8 mouse cellular contexts compared by ENCODE assay signal in the genomic region with DNA sequence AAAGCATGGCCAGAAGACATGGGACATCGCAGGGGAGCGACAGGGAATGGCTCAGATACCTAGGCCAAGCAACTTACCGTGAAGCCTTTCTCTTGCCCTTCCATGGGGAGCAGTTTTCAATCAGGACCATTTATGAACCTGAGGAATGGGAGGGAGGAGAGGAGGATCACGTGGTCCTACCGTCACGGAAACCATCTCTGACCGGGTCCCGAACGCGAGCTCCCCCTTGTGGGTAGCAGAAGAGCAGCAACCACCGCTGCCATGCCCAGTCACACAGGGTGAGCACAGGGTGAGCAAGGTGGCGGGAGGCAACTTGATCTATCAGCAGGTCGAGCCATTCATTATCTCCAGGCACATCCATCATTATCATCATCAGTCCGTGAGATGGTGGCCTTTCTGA. TPM values are rescaled to one million over a fixed set of nuclear protein-coding genes. Genes with fewer than 3 reads are reported as not detected.
DNase-seq lines count a peak whose midpoint lies in the region; ATAC-seq and TF ChIP-seq lines count a peak whose summit lies in the region.

No protein-coding gene starts in this region.

- TF ChIP-seq EP300 in stomach, postnatal 0 days (optimal IDR thresholded peaks at IDR 0.05): no peak

- peak; percentile 38 for TF ChIP-seq CTCF in cortical plate, adult 2 months (IDR thresholded peaks at IDR 0.05; ENCODE audit: extremely low read depth, insufficient read depth, low read length)
- TF ChIP-seq CTCF in stomach, postnatal 0 days (IDR thresholded peaks at IDR 0.05; ENCODE audit: low read depth): peak; percentile 83

- peaks cover 17% of the 10 kb centered on the region; the same call in 1 of the 2 replicates for H3K27me3 ChIP-seq in midbrain, embryonic 10.5 days (ENCODE audit: low read depth, poor library complexity, severe bottlenecking)
- no peaks in the 10 kb centered on the region for H3K27me3 ChIP-seq in midbrain, embryonic 13.5 days
- no peaks in the 10 kb centered on the region for H3K27me3 ChIP-seq in kidney, embryonic 14.5 days (ENCODE audit: control insufficient read depth, insufficient read depth, low read length)
- H3K27me3 ChIP-seq in megakaryocyte, embryonic 14.5 days (replicated peaks): peaks cover 80% of the 10 kb centered on the region
- no peaks in the 10 kb centered on the region for H3K27me3 ChIP-seq in stomach, postnatal 0 days (ENCODE audit: control insufficient read depth, insufficient read depth, low read length)

- H3K4me2 ChIP-seq in midbrain, embryonic 13.5 days (replicated peaks): no peak overlapping the region
- H3K4me2 ChIP-seq in kidney, embryonic 14.5 days (replicated peaks; ENCODE audit: low read depth, low read length): no peak overlapping the region
- H3K4me2 ChIP-seq in stomach, postnatal 0 days (replicated peaks; ENCODE audit: low read depth): no peak overlapping the region

- 20% methylated on average over 14 of the region's 14 CpGs for WGBS in midbrain, embryonic 10.5 days
- WGBS in midbrain, embryonic 13.5 days: 19% methylated on average over 14 of the region's 14 CpGs
- WGBS in kidney, embryonic 14.5 days: 19% methylated on average over 14 of the region's 14 CpGs
- 17% methylated on average over 14 of the region's 14 CpGs for WGBS in stomach, postnatal 0 days

- no peak for TF ChIP-seq POLR2A in cortical plate, adult 2 months (IDR thresholded peaks at IDR 0.05; ENCODE audit: extremely low read depth, insufficient read depth, low read length)

- no peak for ATAC-seq in midbrain, embryonic 13.5 days
- ATAC-seq in kidney, embryonic 14.5 days (ENCODE audit: low FRiP score, low TSS enrichment): peak; percentile 26; the same call in 1 of the 2 replicates
- 0 out of 2 replicates have a peak, but pooled peaks have one; percentile 42 for ATAC-seq in stomach, postnatal 0 days (ENCODE audit: low FRiP score, low TSS enrichment)

- no peaks in the 10 kb centered on the region for H3K36me3 ChIP-seq in midbrain, embryonic 10.5 days
- H3K36me3 ChIP-seq in midbrain, embryonic 13.5 days: no peaks in the 10 kb centered on the region
- no peaks in the 10 kb centered on the region for H3K36me3 ChIP-seq in kidney, embryonic 14.5 days (ENCODE audit: control insufficient read depth, insufficient read depth, low read length)
- H3K36me3 ChIP-seq in megakaryocyte, embryonic 14.5 days (replicated peaks; ENCODE audit: low read length): no peaks in the 10 kb centered on the region
- no peaks in the 10 kb centered on the region for H3K36me3 ChIP-seq in stomach, postnatal 0 days (ENCODE audit: control insufficient read depth, insufficient read depth, low read length)

- DNase-seq in midbrain, embryonic 10.5 days (ENCODE audit: low spot score): peak; percentile 57
- peak; percentile 69 to 71 for DNase-seq in adrenal gland, adult 18-20 months (ENCODE audit: low spot score in 2 of 2)
- peak; percentile 63 for DNase-seq in stomach, postnatal 0 days (ENCODE audit: low spot score)
- DNase-seq in Muller cell, postnatal 12 days (ENCODE audit: inconsistent ontology term): no peak

- no peak overlapping the region for H3K27ac ChIP-seq in midbrain, embryonic 10.5 days (replicated peaks)
- no peak overlapping the region for H3K27ac ChIP-seq in midbrain, embryonic 13.5 days
- no peak overlapping the region for H3K27ac ChIP-seq in cortical plate, adult 2 months (ENCODE audit: insufficient read depth, low read length)
- H3K27ac ChIP-seq in kidney, embryonic 14.5 days (ENCODE audit: low read depth, low read length): no peak overlapping the region
- no peak overlapping the region for H3K27ac ChIP-seq in stomach, postnatal 0 days (replicated peaks)

- H3K4me1 ChIP-seq in midbrain, embryonic 10.5 days: peaks cover 16% of the 10 kb centered on the region
- H3K4me1 ChIP-seq in midbrain, embryonic 13.5 days (replicated peaks): 0 out of 2 replicates have a peak, but pooled peaks cover 9% of the 10 kb centered on the region
- H3K4me1 ChIP-seq in cortical plate, adult 2 months (ENCODE audit: control insufficient read depth, insufficient read depth, low read length): no peaks in the 10 kb centered on the region
- 0 out of 2 replicates have a peak, but pooled peaks cover 5% of the 10 kb centered on the region for H3K4me1 ChIP-seq in kidney, embryonic 14.5 days (ENCODE audit: control insufficient read depth, insufficient read depth, low read length)
- H3K4me1 ChIP-seq in megakaryocyte, embryonic 14.5 days: peaks cover 22% of the 10 kb centered on the region
- H3K4me1 ChIP-seq in stomach, postnatal 0 days (replicated peaks; ENCODE audit: control insufficient read depth, insufficient read depth): no peaks in the 10 kb centered on the region

- H3K9me3 ChIP-seq in midbrain, embryonic 10.5 days (replicated peaks): no peaks in the 10 kb centered on the region
- no peaks in the 10 kb centered on the region for H3K9me3 ChIP-seq in midbrain, embryonic 13.5 days
- H3K9me3 ChIP-seq in kidney, embryonic 14.5 days (ENCODE audit: control insufficient read depth, low read length): no peaks in the 10 kb centered on the region
- peaks cover 7% of the 10 kb centered on the region; the same call in 1 of the 2 replicates for H3K9me3 ChIP-seq in megakaryocyte, embryonic 14.5 days
- H3K9me3 ChIP-seq in stomach, postnatal 0 days (ENCODE audit: control insufficient read depth, low read length): no peaks in the 10 kb centered on the region

- H3K9ac ChIP-seq in midbrain, embryonic 13.5 days (replicated peaks): no peak overlapping the region
- H3K9ac ChIP-seq in kidney, embryonic 14.5 days (ENCODE audit: low read depth, low read length): no peak overlapping the region
- no peak overlapping the region for H3K9ac ChIP-seq in stomach, postnatal 0 days (ENCODE audit: low read length)

- H3K4me3 ChIP-seq in midbrain, embryonic 10.5 days: no peak overlapping the region
- no peak overlapping the region for H3K4me3 ChIP-seq in midbrain, embryonic 13.5 days (replicated peaks)
- H3K4me3 ChIP-seq in cortical plate, adult 2 months (ENCODE audit: insufficient read depth, low read length): no peak overlapping the region
- no peak overlapping the region for H3K4me3 ChIP-seq in kidney, embryonic 14.5 days (ENCODE audit: low read length)
- H3K4me3 ChIP-seq in megakaryocyte, embryonic 14.5 days (replicated peaks): peak overlapping the region; percentile 59
- no peak overlapping the region for H3K4me3 ChIP-seq in stomach, postnatal 0 days (ENCODE audit: low read depth, low read length)

RNA-seq across cellular contexts. Expression of a gene that starts 56.5 kb away (rescaled TPM):
- polyA plus RNA-seq in midbrain, embryonic 10.5 days (2016; fragmentation: Nextera tagmentation; extraction: Ambion mirVana): 15.1 and 16.2 TPM in 2 replicates
- 11.4 and 12.0 TPM in 2 replicates for polyA plus RNA-seq in midbrain, embryonic 13.5 days (2015; fragmentation: Nextera tagmentation; extraction: Ambion mirVana)
- 10 to 100 TPM in 1 of 2 experiments, 1 to 10 TPM in 1; 6.8 to 13.3 TPM for total RNA-seq in adrenal gland, adult 18-20 months (2021)
- polyA plus RNA-seq in cortical plate, adult 2 months (2012; rRNA removed): 12.4 and 14.7 TPM in 2 replicates
- 14.8 and 17.5 TPM in 2 replicates for polyA plus RNA-seq in kidney, embryonic 14.5 days (2014; fragmentation: Nextera tagmentation; extraction: Ambion mirVana)
- 1.2 and 9.1 TPM in 2 replicates for polyA plus RNA-seq in megakaryocyte, embryonic 14.5 days (2012; ENCODE audit: insufficient read depth, low replicate concordance)
- 7.6 and 8.6 TPM in 2 replicates for polyA plus RNA-seq in stomach, postnatal 0 days (2015; fragmentation: Nextera tagmentation; extraction: Ambion mirVana)
